Mouse (Mus musculus): ENCODE measurements around the gene Dglucy.

- no peak for TF ChIP-seq CTCF (IDR thresholded peaks at IDR 0.05; ENCODE audit: low read depth, low read length)
- no peak for TF ChIP-seq EP300 (IDR thresholded peaks at IDR 0.05; ENCODE audit: insufficient read depth, low read depth, low read length)
These were observed 155.9 kb downstream of the Dglucy start for GRCm38 (mm10) chr12:100934796-100935195.

All from ES-Bruce4 (cell line).